Mouse (Mus musculus): ENCODE results near the gene Adgre5. TPM values are rescaled to one million over a fixed set of nuclear protein-coding genes. Genes with fewer than 3 reads are reported as not detected.

Adgre5 gene
- total and polyA plus RNA-seq, 3 experiments = 0.54 to 23.6 (median 3.7) TPM

- Histone ChIP-seq H3K79me2 (replicated peaks; ENCODE audit: control insufficient read depth, extremely low read depth, insufficient read depth, poor library complexity, severe bottlenecking) (no peaks in the 10 kb centered on the region), H3K27ac (ENCODE audit: insufficient read depth, low read depth) (no peak overlapping the region), H3K9me3 (replicated peaks; ENCODE audit: low read length) (peaks cover 4% of the 10 kb centered on the region), H3K27me3 (replicated peaks) (no peaks in the 10 kb centered on the region), H3K4me2 (ENCODE audit: insufficient read depth, low read depth, poor library complexity, severe bottlenecking) (no peak overlapping the region), H3K4me3 (replicated peaks in 1 of 3; ENCODE audit: low read depth in 2 of 3, low read length in 2 of 3, poor library complexity in 1 of 3) (no peak overlapping the region), H3K4me1 (ENCODE audit: control insufficient read depth in 1 of 2, insufficient read depth in 2 of 2) (peaks cover 0 to 5% of the 10 kb centered on the region in 2 experiments; a peak in 3 of 4 replicates), H3K36me3 (replicated peaks in 1 of 2; ENCODE audit: control insufficient read depth in 1 of 2, insufficient read depth in 1 of 2, low read length in 1 of 2) (no peaks in the 10 kb centered on the region), H3K9ac (ENCODE audit: insufficient read depth, low read depth) (no peak overlapping the region)
- dilution Hi-C loops (cut with MboI; ENCODE audit: extremely low pct_ligation_motif_present, extremely low pct_unique_long_range_greater_than_20kb, low sequenced_read_pairs) (no loop called here), in situ Hi-C loops (cut with MboI; ENCODE audit: low pct_ligation_motif_present, low pct_unique_long_range_greater_than_20kb, low sequenced_read_pairs) (no loop called here)
- TF ChIP-seq MAZ (IDR thresholded peaks at IDR 0.05; ENCODE audit: low read depth, low read length) (no peak), EP300 (IDR thresholded peaks at IDR 0.05; ENCODE audit: low read length) (no peak), RAD21 (IDR thresholded peaks at IDR 0.05; ENCODE audit: low read depth, low read length) (no peak), POLR2AphosphoS2 (IDR thresholded peaks at IDR 0.05; ENCODE audit: low read depth, low read length) (no peak), MAFK (IDR thresholded peaks at IDR 0.05; ENCODE audit: insufficient replicate concordance, low read length) (no peak), TCF12 (IDR thresholded peaks at IDR 0.05; ENCODE audit: low read depth, low read length) (no peak), USF1 (IDR thresholded peaks at IDR 0.05; ENCODE audit: low read depth, low read length) (no peak), RCOR1 (conservative IDR thresholded peaks at IDR 0.05; ENCODE audit: low read depth, low read length) (no peak), MXI1 (IDR thresholded peaks at IDR 0.05; ENCODE audit: low read depth, low read length) (no peak), GABPA (IDR thresholded peaks at IDR 0.05; ENCODE audit: insufficient replicate concordance, low read depth, low read length) (no peak), CHD1 (IDR thresholded peaks at IDR 0.05; ENCODE audit: low read depth, low read length) (no peak), MAX (IDR thresholded peaks at IDR 0.05; ENCODE audit: low read length) (no peak)
- no peak for DNase-seq (ENCODE audit: extremely low read depth)
Measured at GRCm38 (mm10) chr8:83764116-83764515, 23.0 kb upstream of the Adgre5 start.

- in situ Hi-C loops (cut with MboI; ENCODE audit: low pct_ligation_motif_present, low pct_unique_long_range_greater_than_20kb, low sequenced_read_pairs) = no loop called here
- TF ChIP-seq KAT2A (IDR thresholded peaks at IDR 0.05; ENCODE audit: insufficient replicate concordance, low read length) (no peak), MYC (IDR thresholded peaks at IDR 0.05; ENCODE audit: low read depth, low read length) (no peak), SIN3A (IDR thresholded peaks at IDR 0.05; ENCODE audit: low read length) (no peak), POLR2AphosphoS2 (IDR thresholded peaks at IDR 0.05; ENCODE audit: low read depth, low read length) (no peak), NELFE (IDR thresholded peaks at IDR 0.05; ENCODE audit: low read depth, low read length) (no peak), CHD2 (IDR thresholded peaks at IDR 0.05; ENCODE audit: low read length) (no peak), RCOR1 (conservative IDR thresholded peaks at IDR 0.05; ENCODE audit: low read depth, low read length) (no peak), IRF4 (IDR thresholded peaks at IDR 0.05; ENCODE audit: low read depth, low read length) (no peak), ZKSCAN1 (IDR thresholded peaks at IDR 0.05; ENCODE audit: borderline replicate concordance, low read depth, low read length) (no peak), USF1 (IDR thresholded peaks at IDR 0.05; ENCODE audit: low read depth, low read length) (no peak), CTCF (conservative IDR thresholded peaks at IDR 0.05 in 1 of 2, IDR thresholded peaks at IDR 0.05 in 1 of 2; ENCODE audit: low read depth in 2 of 2, low read length in 2 of 2) (no peak), PAX5 (IDR thresholded peaks at IDR 0.05; ENCODE audit: low read length) (no peak), MAX (IDR thresholded peaks at IDR 0.05; ENCODE audit: low read length) (no peak), JUND (conservative IDR thresholded peaks at IDR 0.05; ENCODE audit: low read depth, low read length) (no peak), TCF12 (IDR thresholded peaks at IDR 0.05; ENCODE audit: low read depth, low read length) (no peak), MAFK (IDR thresholded peaks at IDR 0.05; ENCODE audit: insufficient replicate concordance, low read length) (no peak), JUN (IDR thresholded peaks at IDR 0.05; ENCODE audit: insufficient read depth, low read depth, low read length) (no peak), SMC3 (IDR thresholded peaks at IDR 0.05; ENCODE audit: low read depth, low read length) (no peak)
- Histone ChIP-seq H3K79me2 (replicated peaks; ENCODE audit: control insufficient read depth, extremely low read depth, insufficient read depth, poor library complexity, severe bottlenecking) (no peaks in the 10 kb centered on the region), H3K9ac (ENCODE audit: insufficient read depth, low read depth) (no peak overlapping the region), H3K9me3 (replicated peaks; ENCODE audit: low read length) (no peaks in the 10 kb centered on the region), H3K27me3 (replicated peaks) (no peaks in the 10 kb centered on the region), H3K4me3 (replicated peaks in 1 of 3; ENCODE audit: low read depth in 2 of 3, low read length in 2 of 3, poor library complexity in 1 of 3) (no peak overlapping the region), H3K36me3 (replicated peaks in 1 of 2; ENCODE audit: control insufficient read depth in 1 of 2, insufficient read depth in 1 of 2, low read length in 1 of 2) (no peaks in the 10 kb centered on the region), H3K4me1 (ENCODE audit: control insufficient read depth in 1 of 2, insufficient read depth in 2 of 2) (no peaks in the 10 kb centered on the region), H3K27ac (ENCODE audit: insufficient read depth, low read depth) (no peak overlapping the region), H3K4me2 (ENCODE audit: insufficient read depth, low read depth, poor library complexity, severe bottlenecking) (no peak overlapping the region)
- DNase-seq (ENCODE audit: extremely low read depth) = no peak
- dilution Hi-C loops (cut with MboI; ENCODE audit: extremely low pct_ligation_motif_present, extremely low pct_unique_long_range_greater_than_20kb, low sequenced_read_pairs) = no loop called here
Measured at GRCm38 (mm10) chr8:83759231-83759759, 18.2 kb upstream of the Adgre5 start.
